Mouse (Mus musculus) neural tube, embryonic 11.5 days (tissue): ENCODE measurements around the gene Alpk3. TPM values are rescaled to one million over a fixed set of nuclear protein-coding genes. Genes with fewer than 3 reads are reported as not detected.
A peak's percentile ranks its signal among the peaks of the same experiment; 100 is the strongest.

Experiments used
- ATAC-seq: fragments of 200-750 bp; cut with Nextera tagmentation; 2 replicates; pipeline ENCODE4 v1.8.0; 2017; ENCODE audit warnings: moderate number of reproducible peaks, mild to moderate bottlenecking, moderate TSS enrichment, moderate library complexity; ENCODE audit not compliant: insufficient read depth, low FRiP score, low TSS enrichment
- DNase-seq: peaks from one replicate; pipeline ENCODE4 v3.0.0-alpha.2; 2015; ENCODE audit warnings: low spot score
- H3K27ac ChIP-seq: fragments of 300-500 bp; sonication (generic); 2 replicates; pipeline ENCODE4 v1.5.1; 2014; ENCODE audit warnings: low read depth, mild to moderate bottlenecking, low read length
- H3K27me3 ChIP-seq: fragments of 300-500 bp; sonication (generic); 2 replicates; pipeline ENCODE4 v1.6.1; 2014; ENCODE audit warnings: mild to moderate bottlenecking, low read length, mixed read lengths; ENCODE audit not compliant: control insufficient read depth, insufficient read depth
- H3K36me3 ChIP-seq: fragments of 300-500 bp; sonication (generic); 2 replicates; pipeline ENCODE4 v1.6.1; 2014; ENCODE audit warnings: mild to moderate bottlenecking, low read length, moderate library complexity, mixed read lengths; ENCODE audit not compliant: control insufficient read depth, insufficient read depth
- H3K4me1 ChIP-seq: fragments of 300-500 bp; sonication (generic); 2 replicates; pipeline ENCODE4 v1.6.1; 2014; ENCODE audit warnings: low read length, mixed read lengths; ENCODE audit not compliant: control insufficient read depth, insufficient read depth
- H3K4me2 ChIP-seq: fragments of 300-500 bp; sonication (generic); 2 replicates; pipeline ENCODE4 v1.6.1; 2014; ENCODE audit warnings: low read depth, mild to moderate bottlenecking, moderate library complexity
- H3K4me3 ChIP-seq: fragments of 300-500 bp; sonication (generic); 2 replicates; pipeline ENCODE4 v1.5.1; 2014; ENCODE audit warnings: low read depth, low read length
- H3K9ac ChIP-seq: fragments of 300-500 bp; sonication (generic); 2 replicates; pipeline ENCODE4 v1.6.1; 2014; ENCODE audit warnings: mild to moderate bottlenecking, low read length
- H3K9me3 ChIP-seq: fragments of 300-500 bp; sonication (generic); 2 replicates; pipeline ENCODE4 v1.6.1; 2016; ENCODE audit warnings: low read length; ENCODE audit not compliant: control insufficient read depth
- WGBS: fragments of 180-500 bp; shearing (Covaris S2); extraction: QIAGEN DNeasy Blood & Tissue Kit; methylation state at CpG from one replicate; pipeline ENCODE4 v1.1.7; 2014; 5-methylcytosine and 5-hydroxymethylcytosine counted together
- polyA plus RNA-seq: library from polyadenylated mRNA; unstranded; fragments of >200 nt; fragmentation: Nextera tagmentation; extraction: Ambion mirVana; gene quantifications from 2 replicates; pipeline ENCODE4 v1.2.1, GENCODE M21; 2014

The Alpk3 gene
- polyA plus RNA-seq, 1 experiment from 2014 or later = 0.76 TPM

DNA sequence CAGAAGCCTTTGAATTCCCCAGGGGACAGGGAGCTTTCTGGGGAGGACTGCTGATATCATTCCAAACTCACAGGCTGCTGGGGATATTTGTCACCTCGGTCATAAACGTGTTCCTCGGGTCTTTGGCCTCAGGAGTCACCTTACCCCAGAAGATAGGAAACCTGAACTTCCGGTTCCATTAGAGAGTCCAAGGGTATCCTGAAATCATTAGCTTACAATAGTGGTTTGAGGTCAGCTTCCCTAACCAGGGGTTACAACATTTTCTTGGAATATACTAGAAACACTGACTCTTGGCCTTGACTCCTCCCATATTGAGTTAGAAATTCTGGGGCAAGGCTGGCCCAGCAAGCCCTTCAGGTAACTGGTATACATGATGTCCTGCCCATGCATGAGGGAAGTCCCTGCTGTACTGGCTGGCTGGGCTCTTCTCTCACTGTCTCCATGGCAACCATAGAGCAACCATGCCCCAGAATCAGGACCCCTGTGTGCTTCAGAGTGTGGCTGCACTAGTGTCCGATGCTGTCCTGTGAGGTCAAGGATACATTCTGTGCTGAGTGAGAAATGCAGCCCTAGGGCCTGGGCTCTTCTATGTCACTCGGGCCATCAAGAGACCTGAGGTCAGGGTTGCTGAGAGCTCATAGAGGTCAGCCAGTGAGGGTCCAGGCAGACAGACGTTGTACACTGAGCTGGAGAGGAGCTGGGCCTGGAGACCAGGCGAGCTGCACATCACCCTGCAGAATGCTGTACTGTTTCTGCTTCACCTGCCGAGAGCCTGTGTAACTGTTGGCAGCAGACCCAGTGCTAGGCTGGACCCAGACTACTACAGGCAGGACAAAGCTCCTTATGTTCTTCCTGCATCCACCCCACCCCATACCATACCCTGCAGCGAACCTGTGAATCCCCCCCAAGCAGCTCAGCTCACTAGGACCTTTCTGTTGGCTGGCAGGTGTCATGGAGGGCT lies 68.1 kb downstream of the Alpk3 start:
- DNase-seq (no peak), ATAC-seq (no peak)
- 73% methylated on average over 10 of the region's 10 CpGs for WGBS
- no peaks in the 10 kb centered on the region for H3K27me3 ChIP-seq
- H3K4me3 ChIP-seq = no peak overlapping the region
- H3K9me3 ChIP-seq = no peaks in the 10 kb centered on the region
- no peaks in the 10 kb centered on the region for H3K4me1 ChIP-seq
- H3K27ac ChIP-seq = no peak overlapping the region
- H3K4me2 ChIP-seq = no peak overlapping the region
- no peak overlapping the region for H3K9ac ChIP-seq
- H3K36me3 ChIP-seq = no peaks in the 10 kb centered on the region

DNA sequence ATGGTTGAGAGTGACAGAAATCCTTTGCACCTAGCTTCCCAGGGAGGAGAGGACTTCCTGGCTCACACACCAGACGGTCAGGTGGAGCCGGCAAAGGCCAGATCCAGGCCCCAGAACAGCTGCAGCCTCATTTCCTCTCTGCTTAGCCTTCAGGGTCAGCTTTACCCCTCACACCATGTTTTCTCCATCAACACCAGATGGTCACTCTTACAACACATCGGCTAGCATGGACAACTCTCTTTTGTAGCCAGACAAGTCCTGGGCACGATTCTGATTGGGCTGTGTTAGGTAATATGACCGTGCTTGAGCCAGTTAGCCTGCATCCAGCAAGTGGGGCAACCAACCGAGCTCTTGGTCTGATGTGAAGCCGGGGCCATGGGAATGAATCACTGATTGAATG lies 74.5 kb downstream of the Alpk3 start:
- DNase-seq = no peak
- no peak overlapping the region for H3K9ac ChIP-seq
- H3K27me3 ChIP-seq = no peaks in the 10 kb centered on the region
- WGBS = 54% methylated on average over 7 of the region's 7 CpGs
- no peak for ATAC-seq
- H3K4me2 ChIP-seq = no peak overlapping the region
- H3K4me3 ChIP-seq = no peak overlapping the region
- H3K27ac ChIP-seq = no peak overlapping the region
- H3K4me1 ChIP-seq = no peaks in the 10 kb centered on the region
- no peaks in the 10 kb centered on the region for H3K36me3 ChIP-seq
- H3K9me3 ChIP-seq = no peaks in the 10 kb centered on the region

GRCm38 (mm10) chr7:81132851-81133279 lies 75.5 kb downstream of the Alpk3 start:
- H3K4me1 ChIP-seq = no peaks in the 10 kb centered on the region
- H3K4me2 ChIP-seq = no peak overlapping the region
- H3K4me3 ChIP-seq = no peak overlapping the region
- no peak for ATAC-seq
- H3K9ac ChIP-seq = no peak overlapping the region
- no peaks in the 10 kb centered on the region for H3K27me3 ChIP-seq
- H3K9me3 ChIP-seq = no peaks in the 10 kb centered on the region
- DNase-seq = no peak
- H3K36me3 ChIP-seq = no peaks in the 10 kb centered on the region
- 8% methylated on average over 2 of the region's 2 CpGs for WGBS
- H3K27ac ChIP-seq = no peak overlapping the region

GRCm38 (mm10) chr7:81133416-81133815 lies 76.0 kb downstream of the Alpk3 start:
- no peaks in the 10 kb centered on the region for H3K27me3 ChIP-seq
- no peak overlapping the region for H3K9ac ChIP-seq
- no peak for DNase-seq
- 73% methylated on average over 6 of the region's 6 CpGs for WGBS
- no peaks in the 10 kb centered on the region for H3K4me1 ChIP-seq
- no peak overlapping the region for H3K4me3 ChIP-seq
- no peak overlapping the region for H3K4me2 ChIP-seq
- H3K27ac ChIP-seq = no peak overlapping the region
- ATAC-seq = no peak
- no peaks in the 10 kb centered on the region for H3K9me3 ChIP-seq
- no peaks in the 10 kb centered on the region for H3K36me3 ChIP-seq

DNA sequence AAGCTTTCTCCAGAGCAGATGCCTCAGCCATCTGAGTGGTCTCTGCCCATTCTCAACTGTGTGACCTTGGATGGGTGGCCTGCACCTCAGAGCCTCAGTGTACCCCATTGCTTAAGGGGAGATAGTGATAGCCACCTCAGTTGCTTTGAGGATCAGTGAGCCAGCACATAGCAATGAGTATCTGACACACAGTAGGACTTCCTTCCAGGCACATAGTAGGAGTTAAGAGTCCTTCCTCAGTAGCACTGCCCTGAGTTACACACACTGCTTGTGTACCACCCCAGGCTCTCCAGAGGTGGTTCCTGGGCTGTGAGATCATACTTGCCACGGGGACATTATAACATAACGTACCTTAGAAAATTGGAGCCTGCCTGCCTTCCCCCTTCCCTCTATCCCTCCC lies 76.5 kb downstream of the Alpk3 start:
- H3K9ac ChIP-seq = no peak overlapping the region
- no peak overlapping the region for H3K27ac ChIP-seq
- no peaks in the 10 kb centered on the region for H3K4me1 ChIP-seq
- WGBS = 84% methylated on average over 2 of the region's 2 CpGs
- H3K9me3 ChIP-seq = no peaks in the 10 kb centered on the region
- no peak overlapping the region for H3K4me3 ChIP-seq
- H3K27me3 ChIP-seq = no peaks in the 10 kb centered on the region
- no peaks in the 10 kb centered on the region for H3K36me3 ChIP-seq
- H3K4me2 ChIP-seq = no peak overlapping the region
- DNase-seq = no peak
- no peak for ATAC-seq

GRCm38 (mm10) chr7:81134614-81135067 lies 77.2 kb downstream of the Alpk3 start:
- DNase-seq = peak; percentile 70
- Histone ChIP-seq H3K4me2 (0 out of 2 replicates have a peak overlapping the region, but pooled peaks have one; percentile 9), H3K27ac (no peak overlapping the region), H3K36me3 (no peaks in the 10 kb centered on the region), H3K4me1 (no peaks in the 10 kb centered on the region), H3K27me3 (no peaks in the 10 kb centered on the region), H3K9ac (no peak overlapping the region), H3K4me3 (no peak overlapping the region), H3K9me3 (no peaks in the 10 kb centered on the region)
- ATAC-seq = no peak
- WGBS = 44% methylated on average over 9 of the region's 9 CpGs

DNA sequence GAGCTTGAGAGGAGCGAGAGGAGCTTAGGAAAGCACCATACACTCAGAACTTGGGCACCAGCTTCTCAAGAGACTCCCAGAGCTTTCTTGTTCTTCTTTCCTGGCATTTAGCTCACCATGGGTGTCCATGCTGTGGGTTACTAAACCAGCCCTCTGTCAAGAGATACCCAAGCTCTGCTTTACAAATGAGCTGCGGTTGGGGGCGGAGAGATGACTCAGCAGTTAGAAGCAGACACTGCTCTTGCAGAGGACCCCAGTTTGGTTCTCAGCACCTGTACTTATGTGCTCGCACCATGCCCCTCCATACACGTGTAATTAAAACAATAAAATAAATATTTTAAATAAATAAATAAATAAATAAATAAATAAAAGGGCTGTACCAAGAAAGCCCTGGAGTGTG lies 79.9 kb downstream of the Alpk3 start:
- no peak for ATAC-seq
- Histone ChIP-seq H3K36me3 (no peaks in the 10 kb centered on the region), H3K27me3 (no peaks in the 10 kb centered on the region), H3K4me1 (no peaks in the 10 kb centered on the region), H3K9me3 (no peaks in the 10 kb centered on the region), H3K27ac (no peak overlapping the region), H3K4me3 (no peak overlapping the region), H3K4me2 (no peak overlapping the region), H3K9ac (no peak overlapping the region)
- DNase-seq = no peak
- 87% methylated on average over 5 of the region's 5 CpGs for WGBS

DNA sequence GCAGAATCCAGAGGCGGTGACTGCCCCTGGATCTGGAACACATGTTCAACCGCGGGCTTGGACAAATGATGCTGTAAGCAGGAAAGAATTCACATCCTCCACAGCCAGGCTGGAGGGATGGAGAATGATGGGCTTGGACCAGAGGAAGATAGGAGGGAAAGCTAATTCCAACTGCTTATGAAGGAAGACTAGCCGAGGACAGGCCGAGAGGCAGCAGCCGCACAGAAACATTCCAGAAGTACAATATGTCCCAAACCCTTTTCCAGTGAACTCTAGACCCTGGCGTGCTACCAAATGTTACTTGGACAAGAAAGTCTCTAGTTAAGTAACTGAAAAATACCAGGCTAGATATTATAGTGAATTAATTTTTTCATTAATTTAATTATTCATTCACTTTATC lies 81.7 kb downstream of the Alpk3 start:
- H3K9ac ChIP-seq = no peak overlapping the region
- ATAC-seq = no peak
- DNase-seq = no peak
- no peaks in the 10 kb centered on the region for H3K4me1 ChIP-seq
- no peak overlapping the region for H3K4me3 ChIP-seq
- no peaks in the 10 kb centered on the region for H3K36me3 ChIP-seq
- 97% methylated on average over 7 of the region's 7 CpGs for WGBS
- H3K9me3 ChIP-seq = no peaks in the 10 kb centered on the region
- H3K27ac ChIP-seq = no peak overlapping the region
- no peak overlapping the region for H3K4me2 ChIP-seq
- no peaks in the 10 kb centered on the region for H3K27me3 ChIP-seq
